Mouse (Mus musculus) myocyte (in vitro differentiated cells): ENCODE data around the gene Cpne5. TPM values are rescaled to one million over a fixed set of nuclear protein-coding genes. Genes with fewer than 3 reads are reported as not detected.
A peak's percentile ranks its signal among the peaks of the same experiment; 100 is the strongest.

Source experiments
- H3K27me3 ChIP-seq: one replicate; pipeline ENCODE4 v1.6.1; 2011; ENCODE audit not compliant: control insufficient read depth, insufficient read depth, insufficient read length
- H3K36me3 ChIP-seq: one replicate; pipeline ENCODE4 v1.6.1; 2011; ENCODE audit not compliant: control insufficient read depth, insufficient read depth
- H3K4me2 ChIP-seq: one replicate; pipeline ENCODE4 v1.6.1; 2011; ENCODE audit warnings: low read depth, control low read depth
- H3K4me3 ChIP-seq: one replicate; pipeline ENCODE4 v1.5.1; 2011; ENCODE audit warnings: mild to moderate bottlenecking, control low read depth, moderate library complexity
- H3K79me2 ChIP-seq: one replicate; pipeline ENCODE4 v1.6.1; 2011; ENCODE audit not compliant: control insufficient read depth, insufficient read depth
- H3ac ChIP-seq: one replicate; pipeline ENCODE4 v1.6.1; 2011; ENCODE audit not compliant: control insufficient read depth, insufficient read length
- CEBPB ChIP-seq: IDR thresholded peaks from 2 replicates; pipeline ENCODE4 v1.6.1; 2011; ENCODE audit warnings: mild to moderate bottlenecking, moderate library complexity; ENCODE audit not compliant: poor library complexity, insufficient read depth, severe bottlenecking
- E2F4 ChIP-seq: IDR thresholded peaks from one replicate; pipeline ENCODE4 v1.6.1; 2011; ENCODE audit warnings: mild to moderate bottlenecking, control low read depth, moderate library complexity; ENCODE audit not compliant: insufficient read depth
- MAX ChIP-seq: IDR thresholded peaks from one replicate; pipeline ENCODE4 v1.6.1; 2011; ENCODE audit warnings: low read depth, mild to moderate bottlenecking, control low read depth
- MYOD1 ChIP-seq, 3 experiments: IDR thresholded peaks; one replicate each; pipeline ENCODE4 v1.6.1; 2011; ENCODE audit warnings: control low read depth in 2 of 3, low read depth in 2 of 3, mild to moderate bottlenecking in 2 of 3, moderate library complexity in 1 of 3; ENCODE audit not compliant: insufficient read length in 2 of 3, control insufficient read depth in 1 of 3
- MYOG ChIP-seq, 3 experiments: IDR thresholded peaks; one replicate each; pipeline ENCODE4 v1.6.1; 2011; ENCODE audit warnings: control low read depth in 2 of 3, low read depth in 2 of 3, mild to moderate bottlenecking in 2 of 3; ENCODE audit not compliant: insufficient read length in 2 of 3, control insufficient read depth in 1 of 3, insufficient read depth in 1 of 3
- POLR2A ChIP-seq: IDR thresholded peaks from one replicate; pipeline ENCODE4 v1.6.1; 2011; ENCODE audit warnings: low read depth, mild to moderate bottlenecking, control low read depth, moderate library complexity; ENCODE audit not compliant: insufficient read length
- POLR2AphosphoS2 ChIP-seq: IDR thresholded peaks from one replicate; pipeline ENCODE4 v1.6.1; 2011; ENCODE audit warnings: low read depth, control low read depth; ENCODE audit not compliant: insufficient read length
- REST ChIP-seq: IDR thresholded peaks from one replicate; pipeline ENCODE4 v1.6.1; 2011; ENCODE audit warnings: mild to moderate bottlenecking, control low read depth, moderate library complexity; ENCODE audit not compliant: insufficient read depth, insufficient read length
- SRF ChIP-seq: IDR thresholded peaks from one replicate; pipeline ENCODE4 v1.6.1; 2011; ENCODE audit warnings: low read depth; ENCODE audit not compliant: control insufficient read depth, insufficient read length
- TCF12 ChIP-seq: IDR thresholded peaks from one replicate; pipeline ENCODE4 v1.6.1; 2011; ENCODE audit warnings: mild to moderate bottlenecking, control low read depth; ENCODE audit not compliant: poor library complexity, insufficient read depth, severe bottlenecking
- TCF3 ChIP-seq: IDR thresholded peaks from one replicate; pipeline ENCODE4 v1.6.1; 2011; ENCODE audit warnings: low read depth, control low read depth; ENCODE audit not compliant: insufficient read length
- USF1 ChIP-seq: IDR thresholded peaks from one replicate; pipeline ENCODE4 v1.6.1; 2011; ENCODE audit warnings: low read depth, mild to moderate bottlenecking, control low read depth, moderate library complexity
- polyA plus RNA-seq: library from polyadenylated mRNA; unstranded; fragments of >200 nt; fragmentation: generic; extraction: Trizol; gene quantifications from one replicate; pipeline ENCODE4 v1.2.1, GENCODE M21; 2012; ENCODE audit warnings: missing spikeins

The Cpne5 gene
- polyA plus RNA-seq, 1 experiment = 0.56 TPM

- H3K79me2 ChIP-seq = no peaks in the 10 kb centered on the region
- H3K4me2 ChIP-seq = no peak overlapping the region
- no peaks in the 10 kb centered on the region for H3K36me3 ChIP-seq
- H3K4me3 ChIP-seq = no peak overlapping the region
- H3K27me3 ChIP-seq = no peaks in the 10 kb centered on the region
- no peak for TF ChIP-seq CEBPB
- TF ChIP-seq MYOD1 (IDR thresholded peaks at IDR 0.05; ENCODE audit: control insufficient read depth in 1 of 3, insufficient read length in 2 of 3, low read depth in 2 of 3) = peak in 1 of 3 experiments; percentile 47
- no peak overlapping the region for H3ac ChIP-seq
Observed at GRCm38 (mm10) chr17:29158899-29159298, 79.1 kb downstream of the Cpne5 start.

DNA sequence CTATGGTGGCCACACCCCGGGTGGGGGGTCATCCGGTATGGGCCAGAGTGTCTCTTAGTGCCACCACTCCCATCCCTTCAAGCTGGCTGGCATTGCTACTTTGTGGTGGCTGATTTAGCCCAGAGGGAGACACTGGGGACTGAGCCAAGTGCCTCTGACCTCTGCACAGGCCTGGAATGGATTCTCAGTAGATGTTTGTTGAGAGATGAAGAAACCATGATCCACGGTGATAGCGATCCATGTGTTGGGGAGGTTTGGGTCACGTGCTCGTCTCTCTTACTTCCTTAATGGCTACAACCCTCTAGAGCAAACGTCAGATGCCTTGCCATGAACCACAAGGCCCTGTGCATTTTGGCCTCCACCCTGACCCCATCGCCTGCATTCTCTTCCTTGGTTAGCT lies 81.1 kb downstream of the Cpne5 start:
- Histone ChIP-seq H3K36me3 (no peaks in the 10 kb centered on the region), H3K79me2 (no peaks in the 10 kb centered on the region), H3K4me2 (no peak overlapping the region), H3ac (no peak overlapping the region), H3K4me3 (no peak overlapping the region), H3K27me3 (no peaks in the 10 kb centered on the region)
- no peak for TF ChIP-seq TCF3
- peak in 1 of 3 experiments; percentile 62 for TF ChIP-seq MYOD1 (IDR thresholded peaks at IDR 0.05; ENCODE audit: control insufficient read depth in 1 of 3, insufficient read length in 2 of 3, low read depth in 2 of 3)
- no peak for TF ChIP-seq E2F4
- peak; percentile 58 for TF ChIP-seq USF1
- peak in 1 of 3 experiments; percentile 45 for TF ChIP-seq MYOG (IDR thresholded peaks at IDR 0.05; ENCODE audit: control insufficient read depth in 1 of 3, insufficient read depth in 1 of 3, insufficient read length in 2 of 3, low read depth in 2 of 3)

- H3K4me3 ChIP-seq = no peak overlapping the region
- TF ChIP-seq MYOG (IDR thresholded peaks at IDR 0.05; ENCODE audit: control insufficient read depth in 1 of 3, insufficient read depth in 1 of 3, insufficient read length in 2 of 3, low read depth in 2 of 3) (no peak), TCF3 (no peak), POLR2A (no peak), TCF12 (no peak), USF1 (no peak), SRF (no peak), POLR2AphosphoS2 (no peak), REST (no peak), MAX (no peak), MYOD1 (IDR thresholded peaks at IDR 0.05; ENCODE audit: control insufficient read depth in 1 of 3, insufficient read length in 2 of 3, low read depth in 2 of 3) (no peak), CEBPB (no peak), E2F4 (no peak)
- no peaks in the 10 kb centered on the region for H3K79me2 ChIP-seq
- no peaks in the 10 kb centered on the region for H3K36me3 ChIP-seq
- H3ac ChIP-seq = no peak overlapping the region
- H3K27me3 ChIP-seq = no peaks in the 10 kb centered on the region
- peak overlapping the region; percentile 44 for H3K4me2 ChIP-seq
Observed at GRCm38 (mm10) chr17:29156396-29156795, 81.6 kb downstream of the Cpne5 start.

DNA sequence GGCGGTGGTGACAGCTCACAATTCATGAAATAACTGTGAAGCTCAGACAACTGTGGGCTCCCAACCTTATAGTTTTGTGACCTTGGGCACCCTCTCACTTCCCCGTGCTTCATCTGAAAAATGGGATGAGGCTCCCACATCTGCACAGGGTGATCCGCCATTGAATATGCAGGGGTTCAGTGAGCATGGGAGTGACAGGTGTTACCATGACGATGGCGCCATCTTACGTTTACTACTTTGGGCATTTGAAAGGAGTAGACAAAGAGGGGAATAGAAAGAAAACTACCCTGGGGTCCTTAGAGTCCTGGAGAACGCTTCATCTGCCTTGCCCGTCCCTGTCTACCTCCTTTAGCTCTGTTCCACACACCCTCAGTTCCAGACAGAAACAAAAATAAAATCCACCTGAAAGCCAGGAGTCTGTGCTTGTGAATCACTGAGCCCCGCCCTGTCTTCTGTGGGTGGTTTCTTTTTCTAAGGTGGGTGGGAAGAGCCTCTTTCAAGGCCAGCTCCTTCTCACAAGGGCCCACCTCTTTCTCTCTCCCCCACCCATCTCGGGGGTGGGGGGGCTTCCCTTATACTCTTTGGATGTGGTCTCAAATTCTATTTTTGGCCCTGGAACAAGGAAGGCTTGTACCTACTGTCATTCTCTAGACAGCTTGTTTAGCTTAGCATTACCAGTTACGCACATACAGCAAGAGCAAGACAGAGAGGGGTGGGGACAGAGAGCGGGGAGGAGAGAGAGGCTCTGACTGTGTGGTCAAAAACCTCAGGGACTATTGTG lies 82.4 kb downstream of the Cpne5 start:
- H3ac ChIP-seq = no peak overlapping the region

DNA sequence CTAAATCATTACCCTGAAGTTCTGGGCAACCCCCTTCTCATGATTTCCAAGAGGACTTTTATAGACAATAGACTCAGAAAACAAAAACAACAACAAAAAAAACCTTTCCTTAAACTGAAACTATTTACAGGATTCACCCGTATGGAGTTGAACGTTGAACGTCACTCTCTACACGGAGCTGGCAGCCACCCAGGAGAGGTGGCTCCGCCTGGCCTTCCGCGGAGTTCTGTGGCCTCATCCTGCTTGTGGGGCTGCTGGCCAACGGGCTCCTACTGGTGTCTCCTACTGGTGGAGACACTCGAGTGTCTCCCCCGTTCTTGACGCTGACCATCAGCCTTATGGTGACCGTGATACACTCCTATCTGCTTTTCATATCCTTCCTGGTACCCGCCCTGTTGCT lies 83.7 kb downstream of the Cpne5 start:
- no peak for TF ChIP-seq POLR2AphosphoS2
- no peak for TF ChIP-seq CEBPB
- TF ChIP-seq E2F4 = no peak
- TF ChIP-seq USF1 = no peak
- TF ChIP-seq TCF3 = no peak
- TF ChIP-seq SRF = no peak
- TF ChIP-seq TCF12 = no peak
- TF ChIP-seq POLR2A = no peak
- TF ChIP-seq MYOD1 (IDR thresholded peaks at IDR 0.05; ENCODE audit: control insufficient read depth in 1 of 3, insufficient read length in 2 of 3, low read depth in 2 of 3) = no peak
- TF ChIP-seq MYOG (IDR thresholded peaks at IDR 0.05; ENCODE audit: control insufficient read depth in 1 of 3, insufficient read depth in 1 of 3, insufficient read length in 2 of 3, low read depth in 2 of 3) = no peak
- no peak for TF ChIP-seq REST
- no peak for TF ChIP-seq MAX
- Histone ChIP-seq H3K27me3 (no peaks in the 10 kb centered on the region), H3K4me2 (no peak overlapping the region), H3K4me3 (no peak overlapping the region), H3ac (no peak overlapping the region), H3K79me2 (no peaks in the 10 kb centered on the region), H3K36me3 (no peaks in the 10 kb centered on the region)

More for the DNA sequence above, 82.4 kb downstream of the Cpne5 start:
- H3K36me3 ChIP-seq = no peaks in the 10 kb centered on the region
- TF ChIP-seq SRF (no peak), MYOG (IDR thresholded peaks at IDR 0.05; ENCODE audit: control insufficient read depth in 1 of 3, insufficient read depth in 1 of 3, insufficient read length in 2 of 3, low read depth in 2 of 3) (no peak), REST (no peak), CEBPB (no peak), MAX (no peak)
- no peaks in the 10 kb centered on the region for H3K27me3 ChIP-seq
- no peak overlapping the region for H3K4me2 ChIP-seq
- H3K79me2 ChIP-seq = no peaks in the 10 kb centered on the region
- H3K4me3 ChIP-seq = no peak overlapping the region
